Mouse (Mus musculus): ENCODE measurements around the gene Gapvd1.

DNA sequence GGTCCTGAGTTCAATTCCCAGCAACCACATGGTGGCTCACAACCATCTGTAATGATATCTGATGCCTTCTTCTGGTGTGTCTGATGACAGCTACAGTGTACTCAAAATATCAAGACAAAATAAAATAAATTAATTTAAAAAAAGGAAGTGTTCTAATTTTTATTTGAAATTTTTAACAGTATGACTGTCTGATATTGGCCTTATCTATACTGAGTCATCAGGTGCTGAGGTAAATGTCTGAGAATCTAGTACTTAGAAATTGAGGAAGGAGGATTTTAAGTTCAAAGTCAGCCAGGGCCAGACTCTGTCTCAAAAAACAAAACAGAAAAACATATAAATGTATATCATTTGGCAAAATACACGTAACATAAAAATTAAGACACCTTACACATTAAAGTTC lies 46.4 kb downstream of the Gapvd1 start:
- no peak for TF ChIP-seq FLI1 (IDR thresholded peaks at IDR 0.05; ENCODE audit: low read length)
- TF ChIP-seq GATA1 (IDR thresholded peaks at IDR 0.05; ENCODE audit: borderline replicate concordance, low read length) = no peak
